Mouse (Mus musculus) spleen, adult 2 months (tissue): ENCODE measurements around the gene Odf4. TPM values are rescaled to one million over a fixed set of nuclear protein-coding genes. Genes with fewer than 3 reads are reported as not detected.

Experiments
- DNase-seq, 2 experiments: peaks; one replicate each; pipeline versions ENCODE4 v3.0.0 to v3.0.0-alpha.2; 2012 to 2021; ENCODE audit warnings: low spot score in 2 of 2, low read depth in 1 of 2
- H3K27ac ChIP-seq: fragments of 200-500 bp; 2 replicates; pipeline ENCODE4 v1.5.1; 2012; ENCODE audit warnings: low read length, inconsistent platforms; ENCODE audit not compliant: insufficient read depth
- H3K27me3 ChIP-seq: fragments of 200-500 bp; 2 replicates; pipeline ENCODE4 v1.6.1; 2012; ENCODE audit warnings: mild to moderate bottlenecking, moderate library complexity, low read length, inconsistent platforms; ENCODE audit not compliant: control insufficient read depth, insufficient read depth
- H3K36me3 ChIP-seq: fragments of 200-500 bp; 2 replicates; pipeline ENCODE4 v1.6.1; 2012; ENCODE audit warnings: mild to moderate bottlenecking, low read length, inconsistent platforms; ENCODE audit not compliant: control insufficient read depth, insufficient read depth
- H3K4me1 ChIP-seq: fragments of 200-500 bp; 2 replicates; pipeline ENCODE4 v1.6.1; 2011; ENCODE audit warnings: inconsistent platforms; ENCODE audit not compliant: control insufficient read depth, insufficient read depth, insufficient read length
- H3K4me3 ChIP-seq: fragments of 200-500 bp; 2 replicates; pipeline ENCODE4 v1.5.1; 2011; ENCODE audit warnings: mild to moderate bottlenecking, inconsistent platforms; ENCODE audit not compliant: insufficient read depth, insufficient read length; ENCODE audit errors: extremely low read depth
- CTCF ChIP-seq: fragments of 200-500 bp; IDR thresholded peaks from 2 replicates; pipeline ENCODE4 v1.5.1; 2011; ENCODE audit warnings: mild to moderate bottlenecking, inconsistent platforms; ENCODE audit not compliant: insufficient read depth, insufficient read length, insufficient replicate concordance; ENCODE audit errors: extremely low read depth
- POLR2A ChIP-seq: fragments of 200-500 bp; IDR thresholded peaks from 2 replicates; pipeline ENCODE4 v1.6.1; 2011; ENCODE audit warnings: low read depth, low read length, inconsistent platforms
- WGBS: fragments of 180-500 bp; shearing (Covaris S2); methylation state at CpG from one replicate; pipeline ENCODE4 v1.1.7; 2018; 5-methylcytosine and 5-hydroxymethylcytosine counted together
- polyA plus RNA-seq: library from polyadenylated mRNA; depleted of rRNA; stranded (reverse); fragments of >200 nt; gene quantifications from 2 replicates; pipeline ENCODE4 v1.2.3, GENCODE M21; 2012

Odf4 gene
- polyA plus RNA-seq, 1 experiment = not detected

DNA sequence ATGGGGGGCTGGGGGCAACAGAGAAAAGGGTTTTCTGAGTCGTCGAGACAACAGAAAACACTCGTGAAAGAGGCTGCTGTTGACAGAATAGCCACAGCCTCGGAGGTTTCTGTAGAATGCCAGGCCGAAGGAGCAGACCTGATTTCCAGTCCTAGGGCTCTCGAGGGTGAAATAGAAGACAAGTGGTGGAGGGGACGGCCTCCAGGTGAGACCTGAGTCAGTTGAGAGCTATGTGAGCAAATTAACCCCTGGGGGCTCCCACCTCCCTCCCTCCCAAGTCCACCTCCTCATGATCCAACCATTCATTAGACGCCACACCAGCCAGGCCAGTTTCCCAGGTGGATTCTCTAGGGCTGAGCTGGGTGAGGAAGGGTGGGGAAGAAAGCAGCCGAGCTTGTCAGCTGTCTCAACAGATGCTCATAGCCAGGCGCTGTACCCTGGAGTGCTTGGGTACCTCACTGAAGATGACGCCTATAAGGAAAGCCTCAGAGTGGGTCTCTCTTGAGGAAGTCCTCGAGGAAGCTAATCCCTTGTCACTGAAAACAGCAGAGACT is 32.9 kb downstream of the Odf4 start:
- Histone ChIP-seq H3K27me3 (0 out of 2 replicates have a peak, but pooled peaks cover 2% of the 10 kb centered on the region), H3K27ac (no peak overlapping the region), H3K4me3 (no peak overlapping the region), H3K36me3 (no peaks in the 10 kb centered on the region), H3K4me1 (no peaks in the 10 kb centered on the region)
- WGBS = 75% methylated on average over 12 of the region's 12 CpGs
- no peak for DNase-seq
- no peak for TF ChIP-seq POLR2A
- TF ChIP-seq CTCF = no peak

GRCm38 (mm10) chr11:68892233-68892832 is 34.5 kb downstream of the Odf4 start:
- Histone ChIP-seq H3K27ac (no peak overlapping the region), H3K4me3 (no peak overlapping the region), H3K36me3 (no peaks in the 10 kb centered on the region), H3K4me1 (no peaks in the 10 kb centered on the region), H3K27me3 (no peaks in the 10 kb centered on the region)
- WGBS = 74% methylated on average over 15 of the region's 15 CpGs
- TF ChIP-seq POLR2A (no peak), CTCF (no peak)
- no peak for DNase-seq

DNA sequence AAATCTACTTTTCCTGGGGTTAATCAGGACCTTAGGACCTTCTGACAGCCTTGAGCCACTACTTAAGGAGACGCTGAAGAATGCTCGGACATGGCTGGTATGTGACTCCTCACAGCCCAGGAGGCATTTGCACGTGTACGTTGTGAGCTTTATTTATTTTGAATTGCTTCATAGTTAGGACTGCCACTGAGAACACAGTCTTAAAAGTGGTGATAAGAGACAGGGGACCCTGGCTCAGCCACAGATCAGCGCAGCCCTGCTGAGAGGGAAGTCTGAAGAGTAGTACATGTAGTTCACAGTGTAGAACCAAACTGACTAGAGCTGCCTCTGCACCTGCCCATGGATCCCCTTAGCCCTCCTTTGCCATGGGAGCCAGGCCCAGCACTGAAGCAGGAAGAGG is 35.1 kb downstream of the Odf4 start:
- 88% methylated on average over 5 of the region's 5 CpGs for WGBS
- no peaks in the 10 kb centered on the region for H3K4me1 ChIP-seq
- H3K36me3 ChIP-seq = no peaks in the 10 kb centered on the region
- H3K27me3 ChIP-seq = no peaks in the 10 kb centered on the region
- no peak for DNase-seq
- no peak overlapping the region for H3K27ac ChIP-seq
- no peak overlapping the region for H3K4me3 ChIP-seq
- no peak for TF ChIP-seq POLR2A
- no peak for TF ChIP-seq CTCF

DNA sequence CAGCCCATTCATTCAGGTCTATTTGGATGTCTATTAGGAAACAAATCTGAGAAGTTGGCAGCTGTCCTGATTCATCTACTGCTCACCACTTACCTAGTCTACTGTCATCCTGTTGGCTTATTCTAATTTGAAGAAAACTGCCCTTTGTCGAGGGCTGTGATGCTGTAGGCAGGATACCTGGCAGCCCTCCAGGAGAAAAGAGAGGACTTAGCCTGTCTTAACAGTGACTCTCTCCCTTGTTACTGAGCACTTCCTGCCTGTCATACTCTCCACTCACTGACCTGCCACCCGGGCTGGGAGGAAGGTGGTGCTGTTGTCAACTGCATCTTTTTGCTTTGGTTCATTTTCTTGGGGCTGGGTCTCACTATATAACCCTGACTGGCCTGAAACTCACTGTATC is 36.3 kb downstream of the Odf4 start:
- WGBS = 7% methylated on average over 2 of the region's 2 CpGs
- H3K36me3 ChIP-seq = no peaks in the 10 kb centered on the region
- no peaks in the 10 kb centered on the region for H3K27me3 ChIP-seq
- H3K27ac ChIP-seq = no peak overlapping the region
- no peak overlapping the region for H3K4me3 ChIP-seq
- no peaks in the 10 kb centered on the region for H3K4me1 ChIP-seq
- TF ChIP-seq POLR2A = no peak
- TF ChIP-seq CTCF = no peak
- no peak for DNase-seq

DNA sequence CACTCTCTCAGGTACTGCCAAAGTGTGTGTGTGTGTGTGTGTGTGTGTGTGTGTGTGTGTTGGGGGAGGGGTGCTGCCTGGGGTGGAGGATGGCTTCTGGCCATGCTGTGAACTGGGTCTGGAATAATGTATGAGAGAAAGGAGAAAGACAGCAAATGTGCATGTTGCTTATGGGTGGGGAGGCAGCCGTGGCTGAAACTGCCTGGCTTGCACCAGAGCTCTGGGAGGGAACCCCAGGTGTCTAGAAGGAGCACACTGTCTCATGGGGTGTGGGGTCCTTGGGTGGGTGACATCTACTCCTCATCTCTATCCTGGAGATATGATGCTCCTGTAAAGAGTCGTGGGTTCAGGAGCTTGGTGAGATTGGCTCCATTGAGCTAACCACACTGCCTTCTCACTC is 38.2 kb downstream of the Odf4 start:
- H3K27me3 ChIP-seq = no peaks in the 10 kb centered on the region
- H3K36me3 ChIP-seq = no peaks in the 10 kb centered on the region
- TF ChIP-seq POLR2A = no peak
- no peak for TF ChIP-seq CTCF
- DNase-seq = no peak
- H3K4me3 ChIP-seq = no peak overlapping the region
- H3K4me1 ChIP-seq = no peaks in the 10 kb centered on the region
- WGBS = 67% methylated on average over 2 of the region's 2 CpGs
- H3K27ac ChIP-seq = no peak overlapping the region

DNA sequence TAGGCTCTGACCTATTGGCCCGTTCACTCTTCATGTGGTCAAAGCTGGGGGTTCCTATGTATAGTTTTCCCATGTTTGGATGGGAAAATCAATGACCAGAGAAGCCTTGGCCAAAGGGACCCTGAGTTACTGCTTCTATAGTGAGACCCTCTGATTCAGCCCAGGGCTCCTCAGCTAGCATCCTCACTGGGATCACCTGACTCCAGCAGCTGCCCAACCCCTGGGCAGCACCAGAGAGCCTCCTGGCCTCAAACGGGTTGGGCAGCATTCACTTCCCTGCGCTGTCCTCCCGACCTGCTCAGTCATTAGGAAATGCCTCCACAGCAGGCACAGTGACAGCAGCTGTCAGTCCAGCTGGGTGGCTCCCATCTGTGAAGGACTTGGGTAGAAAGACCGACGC is 38.6 kb downstream of the Odf4 start, which contains the start of gene Rnf222:
TSS of gene Rnf222 (plus strand) at position 301 of the 400 bp plus-strand sequence.
- no peak for TF ChIP-seq CTCF
- TF ChIP-seq POLR2A = no peak
- H3K4me3 ChIP-seq = no peak within 1 kb of the TSS
- DNase-seq = no peak
- no peaks in the 10 kb centered on the region for H3K4me1 ChIP-seq
- WGBS = 61% methylated on average over 6 of the region's 6 CpGs
- no peak within 1 kb of the TSS for H3K27ac ChIP-seq
- H3K36me3 ChIP-seq = no peaks in the 10 kb centered on the region
- H3K27me3 ChIP-seq = no peaks in the 10 kb centered on the region

DNA sequence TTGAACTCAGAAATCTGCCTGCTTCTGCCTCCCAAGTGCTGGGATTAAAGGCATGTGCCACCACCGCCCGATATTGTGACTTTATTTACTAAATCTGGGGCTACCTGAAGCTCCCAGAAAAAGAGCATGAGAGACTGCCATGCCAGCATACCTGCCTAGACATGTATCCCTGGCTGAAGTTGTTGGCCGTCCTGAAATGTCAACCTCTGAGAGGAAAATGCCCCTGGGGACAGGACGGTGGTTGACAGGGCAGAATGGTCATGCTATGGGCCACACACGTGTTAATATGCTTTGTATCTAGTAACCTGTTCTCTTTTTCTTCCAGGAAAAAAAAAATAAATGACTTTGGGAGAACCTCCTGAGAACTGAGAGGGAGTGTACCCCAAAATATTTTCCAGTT is 40.8 kb downstream of the Odf4 start:
- H3K4me3 ChIP-seq = no peak overlapping the region
- 82% methylated on average over 5 of the region's 5 CpGs for WGBS
- H3K27ac ChIP-seq = no peak overlapping the region
- DNase-seq = no peak
- no peaks in the 10 kb centered on the region for H3K4me1 ChIP-seq
- no peaks in the 10 kb centered on the region for H3K27me3 ChIP-seq
- H3K36me3 ChIP-seq = no peaks in the 10 kb centered on the region
- TF ChIP-seq POLR2A (no peak), CTCF (no peak)
